Mouse (Mus musculus) heart, postnatal 0 days (tissue): ENCODE results near the gene Tmem201. TPM values are rescaled to one million over a fixed set of nuclear protein-coding genes. Genes with fewer than 3 reads are reported as not detected.

Experiments used
- ATAC-seq: fragments of 200-750 bp; cut with Nextera tagmentation; 2 replicates; pipeline ENCODE4 v1.8.0; 2017; ENCODE audit warnings: low read depth, moderate number of reproducible peaks, moderate library complexity; ENCODE audit not compliant: insufficient read depth
- DNase-seq: peaks from one replicate; pipeline ENCODE4 v3.0.0-alpha.2; 2016; ENCODE audit warnings: low spot score
- H3K27ac ChIP-seq: fragments of 300-500 bp; sonication (generic); 2 replicates; pipeline ENCODE4 v1.5.1; 2014; ENCODE audit warnings: low read depth, mild to moderate bottlenecking
- H3K27me3 ChIP-seq: fragments of 300-500 bp; sonication (generic); 2 replicates; pipeline ENCODE4 v1.6.1; 2014; ENCODE audit warnings: low read length, mixed read lengths; ENCODE audit not compliant: control insufficient read depth, insufficient read depth
- H3K36me3 ChIP-seq: fragments of 300-500 bp; sonication (generic); replicated peaks from 2 replicates; pipeline ENCODE4 v1.6.1; 2014; ENCODE audit warnings: low read length, mixed read lengths; ENCODE audit not compliant: control insufficient read depth, insufficient read depth
- H3K4me1 ChIP-seq: fragments of 300-500 bp; sonication (generic); 2 replicates; pipeline ENCODE4 v1.6.1; 2014; ENCODE audit warnings: antibody characterized with exemption; ENCODE audit not compliant: control insufficient read depth, insufficient read depth
- H3K4me2 ChIP-seq: fragments of 300-500 bp; sonication (generic); 2 replicates; pipeline ENCODE4 v1.6.1; 2014; ENCODE audit warnings: low read depth, mild to moderate bottlenecking, low read length, moderate library complexity
- H3K4me3 ChIP-seq: fragments of 300-500 bp; sonication (generic); 2 replicates; pipeline ENCODE4 v1.5.1; 2014; ENCODE audit warnings: low read depth, low read length
- H3K9ac ChIP-seq: fragments of 300-500 bp; sonication (generic); replicated peaks from 2 replicates; pipeline ENCODE4 v1.6.1; 2014; ENCODE audit warnings: low read depth, low read length, mixed read lengths
- H3K9me3 ChIP-seq: fragments of 300-500 bp; sonication (generic); replicated peaks from 2 replicates; pipeline ENCODE4 v1.6.1; 2016; ENCODE audit warnings: low read length; ENCODE audit not compliant: control insufficient read depth
- CTCF ChIP-seq: IDR thresholded peaks from 2 replicates; pipeline ENCODE4 v1.5.1; 2016; ENCODE audit warnings: antibody characterized with exemption, control low read depth, low read depth
- EP300 ChIP-seq: IDR thresholded peaks from 2 replicates; pipeline ENCODE4 v1.6.1; 2016; ENCODE audit warnings: antibody characterized with exemption, low read depth
- WGBS: fragments of 180-500 bp; shearing (Covaris S2); extraction: QIAGEN DNeasy Blood & Tissue Kit; methylation state at CpG from one replicate; pipeline ENCODE4 v1.1.7; 2014; 5-methylcytosine and 5-hydroxymethylcytosine counted together
- polyA plus RNA-seq: library from polyadenylated mRNA; unstranded; fragments of >200 nt; fragmentation: Nextera tagmentation; extraction: Ambion mirVana; gene quantifications from 2 replicates; pipeline ENCODE4 v1.2.1, GENCODE M21; 2015
- total RNA-seq: library from RNA; depleted of rRNA; stranded (reverse); fragments of >200 nt; gene quantifications from 2 replicates; pipeline ENCODE4 v1.2.3, GENCODE M21; 2014; ENCODE audit warnings: low replicate concordance; rRNA removed

Gene Tmem201
- total and polyA plus RNA-seq, 2 experiments from 2014 or later: 43.0 to 64.7 TPM

DNA sequence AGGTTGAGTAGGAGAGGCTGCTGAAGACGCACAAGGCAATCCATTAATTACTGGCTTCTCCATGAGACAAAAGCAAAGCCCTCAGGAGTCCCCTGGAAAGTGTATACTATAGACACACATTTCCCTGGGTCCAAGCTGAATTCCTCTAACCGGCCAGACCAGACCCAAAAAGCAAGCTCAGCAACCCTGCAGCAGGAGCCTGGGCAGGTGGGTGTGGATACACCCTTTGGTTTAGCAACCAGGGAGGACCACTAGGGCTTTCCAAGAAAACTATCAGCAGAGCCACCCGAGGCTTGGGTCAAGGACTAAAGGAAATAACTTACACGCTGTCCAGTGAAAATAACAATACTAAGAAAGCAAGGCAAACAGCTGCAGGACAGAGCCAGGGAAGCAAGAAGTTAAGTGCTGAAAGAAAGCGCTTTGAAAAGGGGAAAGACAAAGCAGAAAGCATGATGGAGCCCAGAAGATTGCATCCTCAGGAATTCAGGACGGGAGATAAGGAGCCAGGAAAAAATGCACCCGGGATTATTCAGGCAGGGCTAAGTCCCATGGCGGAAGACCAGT lies 62.9 kb downstream of the Tmem201 start:
- H3K36me3 ChIP-seq: no peaks in the 10 kb centered on the region
- no peak overlapping the region for H3K9ac ChIP-seq
- no peak overlapping the region for H3K27ac ChIP-seq
- TF ChIP-seq CTCF: no peak
- no peak for TF ChIP-seq EP300
- peak overlapping the region; percentile 59 for H3K4me3 ChIP-seq
- no peak for ATAC-seq
- H3K4me2 ChIP-seq: peak overlapping the region; percentile 91
- H3K4me1 ChIP-seq: peaks cover 10% of the 10 kb centered on the region; the same call in 1 of the 2 replicates
- no peak for DNase-seq
- peaks cover 11% of the 10 kb centered on the region for H3K27me3 ChIP-seq
- H3K9me3 ChIP-seq: no peaks in the 10 kb centered on the region
- 17% methylated on average over 8 of the region's 8 CpGs for WGBS

GRCm38 (mm10) chr4:149672747-149673146 lies 65.1 kb downstream of the Tmem201 start:
- Histone ChIP-seq H3K4me2 (no peak overlapping the region), H3K9ac (no peak overlapping the region), H3K27me3 (peaks cover 11% of the 10 kb centered on the region), H3K9me3 (no peaks in the 10 kb centered on the region), H3K4me1 (peaks cover 10% of the 10 kb centered on the region; the same call in 1 of the 2 replicates), H3K4me3 (no peak overlapping the region), H3K27ac (no peak overlapping the region), H3K36me3 (no peaks in the 10 kb centered on the region)
- WGBS: 85% methylated on average over 5 of the region's 5 CpGs
- no peak for TF ChIP-seq EP300
- DNase-seq (no peak), ATAC-seq (no peak)

- DNase-seq: no peak
- Histone ChIP-seq H3K36me3 (no peaks in the 10 kb centered on the region), H3K4me1 (peaks cover 6% of the 10 kb centered on the region; the same call in 1 of the 2 replicates), H3K27me3 (peaks cover 11% of the 10 kb centered on the region), H3K9ac (no peak overlapping the region), H3K9me3 (no peaks in the 10 kb centered on the region), H3K4me3 (no peak overlapping the region), H3K27ac (no peak overlapping the region), H3K4me2 (no peak overlapping the region)
- WGBS: 94% methylated on average over 6 of the region's 6 CpGs
- TF ChIP-seq EP300 (no peak), CTCF (no peak)
- no peak for ATAC-seq
These were observed 66.7 kb downstream of the Tmem201 start for GRCm38 (mm10) chr4:149671175-149671574.

DNA sequence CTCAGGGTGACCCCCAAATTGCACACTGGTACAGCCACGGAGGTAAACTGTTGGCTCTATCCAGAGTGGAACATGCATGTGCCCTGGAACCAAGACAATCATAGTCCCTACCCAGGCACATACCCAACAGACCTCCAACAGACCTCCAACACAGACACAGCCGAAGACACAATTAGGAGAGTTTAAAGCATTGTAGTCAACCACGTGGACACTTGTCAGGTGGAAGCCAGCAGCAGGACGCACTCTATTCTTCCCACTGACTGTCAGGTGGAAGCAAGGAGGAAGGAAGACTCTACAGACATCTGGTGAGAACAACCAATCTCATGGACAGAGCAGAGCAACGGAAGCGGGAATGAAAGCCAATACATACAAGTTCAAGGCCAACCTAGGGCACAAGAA lies 72.2 kb downstream of the Tmem201 start:
- ATAC-seq (no peak), DNase-seq (no peak)
- Histone ChIP-seq H3K36me3 (no peaks in the 10 kb centered on the region), H3K9me3 (no peaks in the 10 kb centered on the region), H3K27ac (no peak overlapping the region), H3K9ac (no peak overlapping the region), H3K4me2 (no peak overlapping the region), H3K4me1 (no peaks in the 10 kb centered on the region), H3K27me3 (no peaks in the 10 kb centered on the region), H3K4me3 (no peak overlapping the region)
- WGBS: 84% methylated on average over 6 of the region's 6 CpGs
- TF ChIP-seq CTCF (no peak), EP300 (no peak)

Other genes starting within 250 kb of the Tmem201 start
- 31.8 and 35.9 TPM in 2 replicates for gene Ctnnbip1, start 219.8 kb downstream of the Tmem201 start, total RNA-seq
- 46.3 and 53.6 TPM in 2 replicates for gene Ctnnbip1, start 219.8 kb downstream of the Tmem201 start, polyA plus RNA-seq
- 32.1 and 37.9 TPM in 2 replicates for gene Clstn1, start 151.6 kb downstream of the Tmem201 start, total RNA-seq
- gene Clstn1, start 151.6 kb downstream of the Tmem201 start, polyA plus RNA-seq: 12.6 and 14.3 TPM in 2 replicates
- gene Pik3cd, start 35.5 kb downstream of the Tmem201 start, total RNA-seq: 2.3 and 14.8 TPM in 2 replicates
- 1.3 and 1.4 TPM in 2 replicates for gene Pik3cd, start 35.5 kb downstream of the Tmem201 start, polyA plus RNA-seq
- 3.0 and 9.8 TPM in 2 replicates for gene Slc25a33, start 36.2 kb upstream of the Tmem201 start, total RNA-seq
- gene Slc25a33, start 36.2 kb upstream of the Tmem201 start, polyA plus RNA-seq: 13.3 and 15.1 TPM in 2 replicates
- 13.2 and 19.3 TPM in 2 replicates for gene Spsb1, start 217.0 kb upstream of the Tmem201 start, total RNA-seq
- 14.4 and 15.2 TPM in 2 replicates for gene Spsb1, start 217.0 kb upstream of the Tmem201 start, polyA plus RNA-seq